Mouse (Mus musculus) adrenal gland, postnatal 10 days (tissue): ENCODE measurements around the gene Gps2. TPM values are rescaled to one million over a fixed set of nuclear protein-coding genes. Genes with fewer than 3 reads are reported as not detected.
A peak's percentile ranks its signal among the peaks of the same experiment; 100 is the strongest.
"Not testable (repeated sequence)": the region's sequence is repeated elsewhere in the genome, so short reads cannot be mapped to it uniquely, and the experiment has no call there.

ENCODE experiments used
- DNase-seq: peaks from one replicate; pipeline ENCODE4 v3.0.0; 2021; ENCODE audit warnings: mixed read lengths
- total RNA-seq, 2 experiments: library from RNA; stranded (reverse); gene quantifications; 2 replicates each; pipeline ENCODE4 v1.2.3; 2021

Gps2 gene
- total RNA-seq, 2 experiments from 2014 or later: 42.3 to 43.1 TPM

DNA sequence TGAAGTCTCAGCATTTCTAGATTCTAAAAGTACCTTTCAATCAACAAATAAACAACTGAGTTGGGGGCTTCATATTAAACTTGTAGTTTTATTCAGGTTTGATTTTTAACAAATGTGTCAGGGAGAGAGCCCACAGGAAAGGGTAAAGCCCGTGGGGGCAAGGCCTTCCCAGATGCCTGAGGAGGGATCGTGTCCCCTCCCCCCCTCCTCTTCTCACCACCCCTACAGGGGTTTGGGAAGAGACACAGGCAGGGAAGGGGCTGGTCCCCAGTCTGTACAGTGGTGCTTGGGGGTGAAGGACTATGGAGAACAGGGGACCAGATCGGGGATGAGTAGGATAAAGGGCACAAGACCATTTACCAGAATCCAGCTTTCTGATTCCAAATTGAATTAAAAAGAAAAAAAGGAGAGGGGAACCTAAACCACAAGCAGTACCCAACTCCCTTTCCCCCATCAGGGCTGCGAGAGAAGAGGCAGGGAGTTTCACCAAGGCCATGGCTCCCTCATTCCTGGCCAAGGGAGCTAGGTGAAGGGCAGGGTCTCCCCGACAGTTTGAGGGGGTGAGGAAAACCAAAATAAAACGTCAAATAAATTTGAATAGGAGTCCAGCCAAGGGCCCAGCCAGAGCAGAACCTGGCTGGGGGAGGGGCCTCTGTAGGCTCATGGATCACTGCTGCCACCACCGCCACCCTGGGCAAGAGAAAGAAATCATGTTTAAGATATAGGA is 3.1 kb downstream of the Gps2 start:
- DNase-seq: not testable (repeated sequence)

GRCm38 (mm10) chr11:69917379-69917948 is 3.8 kb downstream of the Gps2 start:
- DNase-seq: no peak

GRCm38 (mm10) chr11:69918118-69918517 is 4.4 kb downstream of the Gps2 start:
- no peak for DNase-seq

DNA sequence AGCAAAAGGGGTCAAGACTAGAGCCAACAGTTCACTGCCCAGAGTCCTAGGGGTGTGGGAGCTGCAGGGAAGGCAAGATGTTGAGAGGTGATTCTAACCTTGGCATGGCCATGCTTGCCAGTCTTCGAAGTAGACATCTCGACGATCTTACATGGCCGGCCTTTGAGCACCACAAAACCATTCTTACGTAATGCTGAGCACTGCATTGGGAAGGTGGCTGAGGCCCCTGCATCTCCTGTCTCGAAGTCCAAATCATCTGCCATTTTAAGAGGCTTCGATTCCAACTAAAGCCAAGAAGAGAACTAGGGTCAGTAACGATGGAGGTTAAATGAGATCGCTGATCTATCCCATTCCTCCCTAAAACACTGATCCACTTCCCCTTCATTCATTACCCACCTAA is 5.4 kb downstream of the Gps2 start:
- DNase-seq: no peak

GRCm38 (mm10) chr11:69919661-69920265 is 6.1 kb downstream of the Gps2 start:
- DNase-seq: peak; percentile 88

GRCm38 (mm10) chr11:69920266-69921031 is 6.8 kb downstream of the Gps2 start:
- DNase-seq: peak; percentile 66

DNA sequence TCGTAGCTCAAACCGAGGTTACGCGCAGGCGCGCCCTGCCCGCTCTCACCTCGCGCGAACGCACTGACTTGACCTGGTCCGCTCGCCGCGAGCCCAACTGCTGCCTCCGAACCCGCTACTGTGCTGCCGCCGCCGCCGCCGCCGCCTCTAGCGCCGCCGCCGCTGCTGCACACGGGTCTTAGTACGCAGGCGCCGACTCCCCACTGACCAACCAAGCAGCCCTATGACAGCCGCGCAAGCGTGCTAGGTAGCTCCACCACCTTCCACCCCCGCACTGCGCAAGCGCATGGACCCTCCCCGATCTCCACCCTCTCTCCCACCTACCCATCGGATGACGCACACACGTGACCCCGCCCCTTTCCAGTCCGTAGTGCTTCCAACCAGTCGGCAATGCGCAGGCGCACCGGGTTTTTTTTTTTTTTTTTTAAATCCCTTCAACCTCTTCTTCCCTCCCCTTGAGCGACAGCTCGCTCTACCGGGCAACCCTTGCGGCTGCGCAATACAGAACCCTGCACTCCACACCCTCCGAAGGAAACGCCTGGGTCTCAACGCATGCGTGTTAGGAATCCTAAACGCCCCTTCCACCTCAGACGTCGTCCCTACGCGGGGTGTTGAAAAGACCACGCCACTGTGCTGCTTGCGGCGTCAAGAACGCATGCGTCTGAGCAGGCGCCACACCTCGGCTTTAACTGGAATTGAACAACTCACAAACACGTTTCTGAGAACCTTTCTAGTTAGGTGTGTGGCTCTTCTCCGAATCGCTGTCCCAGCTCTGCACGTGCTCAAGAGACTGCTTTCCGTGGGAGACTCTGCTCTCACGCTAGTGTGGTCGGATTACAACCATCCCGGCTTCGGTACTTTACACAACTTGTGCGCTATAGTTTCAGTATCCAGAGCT is 7.7 kb downstream of the Gps2 start, which contains the start of gene Eif5a:
Gene Eif5a, minus strand, starts transcription at position 845 of the 898 bp plus-strand sequence.
- peak; percentile 100 for DNase-seq

DNA sequence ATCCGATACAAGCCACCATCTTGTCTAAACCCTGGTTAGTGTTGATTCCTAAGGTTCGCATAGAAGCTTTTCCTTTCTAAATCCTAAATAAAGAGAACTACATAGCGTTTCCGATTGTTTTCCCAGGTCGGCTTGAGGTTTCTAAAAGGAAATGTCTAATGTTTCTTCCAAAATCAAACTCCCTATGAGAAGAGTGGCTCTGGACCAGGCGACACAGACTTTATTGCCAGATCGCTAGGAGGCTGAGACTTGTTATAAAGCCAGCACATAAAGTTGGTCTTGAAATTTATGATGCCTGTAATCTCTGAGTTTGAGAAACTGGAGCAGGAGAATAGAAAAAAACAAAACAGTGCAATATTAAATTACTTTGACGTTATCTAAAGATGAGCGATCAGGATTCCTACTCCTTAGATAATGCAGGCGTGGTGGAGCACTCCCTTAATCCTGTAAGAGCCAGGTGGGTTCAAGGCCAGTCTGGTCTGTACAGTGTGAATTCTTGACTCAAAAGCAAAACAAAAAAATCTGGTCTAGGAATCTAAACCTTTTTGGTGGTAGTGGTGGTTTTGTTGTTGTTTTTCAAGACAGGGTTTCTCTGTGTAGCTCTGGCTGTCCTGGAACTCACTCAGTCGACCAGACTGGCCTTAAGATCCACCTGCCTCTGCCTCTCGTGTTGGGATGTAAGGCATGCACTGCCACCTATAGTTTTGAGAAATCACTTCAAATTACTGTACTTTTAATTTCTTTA is 8.5 kb downstream of the Gps2 start:
- peak; percentile 16 for DNase-seq

DNA sequence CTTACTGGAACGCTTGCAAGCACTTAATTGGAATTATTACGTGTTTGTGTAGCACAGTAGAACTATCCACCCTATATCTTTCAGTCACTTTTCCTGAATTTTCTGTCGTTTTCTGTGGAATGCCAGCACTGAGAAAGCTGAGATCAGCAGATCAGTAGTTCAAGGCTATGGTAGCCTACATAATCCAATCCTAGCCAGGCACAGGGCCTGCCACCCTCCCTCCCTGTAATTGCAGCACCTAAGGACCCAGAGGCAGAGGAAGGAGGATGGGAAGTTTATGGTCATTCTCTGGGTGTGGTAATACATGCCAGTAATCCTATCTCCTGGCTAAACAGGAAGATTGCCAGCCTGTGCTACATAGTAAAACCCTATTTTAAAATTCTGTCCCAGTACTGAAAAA is 9.1 kb downstream of the Gps2 start:
- peak; percentile 23 for DNase-seq

DNA sequence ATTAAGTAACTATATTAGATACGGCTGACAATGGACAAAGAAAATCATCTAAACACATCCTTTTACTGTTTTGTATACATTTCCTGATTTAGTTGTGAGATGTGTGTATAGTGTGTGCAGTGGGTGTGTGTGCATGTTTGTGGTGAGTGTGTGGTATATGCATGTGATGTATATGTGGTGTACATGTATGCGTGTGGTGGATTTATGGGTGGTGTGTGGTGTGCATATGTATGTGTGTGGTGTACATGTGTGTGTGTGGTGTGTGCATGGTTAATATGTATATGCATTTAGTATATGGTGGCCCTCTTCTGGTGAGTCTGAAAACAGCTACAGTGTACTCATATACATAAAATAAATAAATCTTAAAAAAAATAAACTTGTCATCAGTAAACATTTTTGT is 13.8 kb downstream of the Gps2 start:
- no peak for DNase-seq

GRCm38 (mm10) chr11:69929712-69930111 is 16.0 kb downstream of the Gps2 start:
- no peak for DNase-seq

- not testable (repeated sequence) for DNase-seq
Observed at GRCm38 (mm10) chr11:69930176-69930575, 16.5 kb downstream of the Gps2 start.

DNA sequence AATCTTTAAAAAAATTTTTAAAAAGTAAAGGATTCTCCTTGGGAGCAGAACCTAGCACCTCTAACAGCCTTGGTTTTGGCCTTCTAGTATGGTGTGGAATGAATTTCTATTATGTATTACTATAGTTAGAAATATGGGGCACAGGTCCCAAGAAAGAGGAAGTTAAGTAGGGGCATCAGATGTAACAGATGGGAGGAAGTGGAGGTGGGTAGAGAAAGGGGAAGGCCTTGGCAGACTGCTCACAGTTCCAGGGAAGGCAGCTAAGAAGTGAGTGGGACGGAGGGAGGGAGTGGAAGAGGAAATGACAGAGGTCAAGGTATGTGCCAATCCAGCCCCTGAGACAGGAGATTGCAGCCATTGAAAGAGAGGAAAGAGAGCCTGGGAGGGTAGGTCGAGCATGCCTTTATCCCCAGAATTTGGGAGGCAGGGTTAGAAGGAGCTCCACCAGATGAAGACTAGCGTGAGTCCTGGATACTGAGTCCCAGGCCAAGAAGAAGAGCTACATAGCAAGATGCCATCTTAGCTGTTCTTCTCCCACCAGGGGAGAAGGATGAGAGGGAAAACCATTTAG is 17.4 kb downstream of the Gps2 start:
- DNase-seq: no peak

- no peak for DNase-seq
Observed at GRCm38 (mm10) chr11:69931769-69932168, 18.1 kb downstream of the Gps2 start.

GRCm38 (mm10) chr11:69932254-69932653 is 18.6 kb downstream of the Gps2 start:
- no peak for DNase-seq

DNA sequence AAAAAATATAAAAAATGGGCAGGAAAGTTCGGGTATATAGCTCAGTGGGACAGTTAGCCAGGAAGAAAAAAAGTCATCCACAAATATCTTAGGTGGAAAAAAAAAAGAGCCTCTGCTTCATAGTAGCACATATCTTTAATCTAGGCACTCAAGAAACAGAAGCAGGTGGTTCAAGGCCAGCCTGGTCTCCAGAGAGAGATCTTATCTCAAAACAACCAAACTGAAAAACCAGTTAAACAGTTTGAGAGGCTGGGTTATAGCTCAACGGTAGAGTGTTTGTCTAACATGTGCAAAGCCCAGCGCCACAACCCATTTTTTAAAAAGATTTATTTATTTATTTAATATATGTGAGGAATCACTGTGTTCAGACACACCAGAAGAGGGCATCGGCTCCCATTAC is 19.4 kb downstream of the Gps2 start:
- no peak for DNase-seq

DNA sequence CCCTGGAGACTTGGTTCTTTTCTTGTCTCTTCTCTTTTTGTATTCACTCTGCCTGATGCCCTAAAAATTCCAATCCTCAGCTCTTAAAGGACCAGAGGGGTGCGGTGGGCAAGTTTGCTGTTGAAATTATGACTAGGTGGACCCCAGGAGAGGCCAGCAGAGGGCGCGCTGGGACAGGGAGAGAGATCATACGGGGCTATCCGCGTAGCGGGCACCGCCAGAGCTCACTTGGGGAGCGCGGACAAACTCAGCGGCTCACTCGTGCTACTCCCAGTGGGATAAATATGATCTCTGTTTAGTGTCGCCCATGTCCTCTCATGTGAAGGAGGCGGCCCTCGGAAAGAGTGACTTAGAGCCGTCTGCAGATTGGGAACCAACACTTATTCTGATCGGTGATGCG is 20.5 kb downstream of the Gps2 start:
- DNase-seq: peak; percentile 97

GRCm38 (mm10) chr11:69934681-69935080 is 21.0 kb downstream of the Gps2 start:
- no peak for DNase-seq

GRCm38 (mm10) chr11:69935137-69935879 is 21.6 kb downstream of the Gps2 start, which contains the start of gene Ybx2:
TSS of gene Ybx2 (plus strand) at chr11:69935796.
- DNase-seq: peak; percentile 93

DNA sequence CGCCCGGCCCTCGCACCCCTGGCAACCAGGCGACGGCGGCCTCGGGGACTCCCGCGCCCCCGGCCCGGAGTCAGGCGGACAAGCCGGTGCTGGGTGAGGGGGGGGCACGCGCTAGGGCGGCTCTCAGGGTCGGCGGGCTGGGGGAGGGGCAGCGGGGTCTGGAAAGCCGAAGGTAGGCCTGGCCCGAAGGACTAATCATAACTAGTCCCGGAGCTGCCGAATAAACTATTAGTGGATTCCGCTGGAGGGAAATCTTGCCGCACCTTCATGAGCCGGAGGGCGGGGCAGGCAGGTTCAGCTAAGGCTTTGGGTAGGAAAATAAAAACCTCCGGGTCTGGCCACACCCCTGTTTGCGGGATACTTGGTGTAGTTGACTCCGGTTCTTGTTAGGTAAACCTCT is 22.5 kb downstream of the Gps2 start:
- peak; percentile 38 for DNase-seq
